Mouse (Mus musculus) liver, embryonic 14.5 days (tissue): Measurements from ENCODE around the gene Tbc1d4.

Source experiments
- CTCF ChIP-seq: IDR thresholded peaks from 2 replicates; pipeline ENCODE4 v1.5.1; 2016; ENCODE audit warnings: antibody characterized with exemption, low read depth, control low read depth
- EP300 ChIP-seq: IDR thresholded peaks from 2 replicates; pipeline ENCODE4 v1.6.1; 2016; ENCODE audit warnings: antibody characterized with exemption, low read depth

- no peak for TF ChIP-seq CTCF
- TF ChIP-seq EP300: no peak
These were observed 42.3 kb downstream of the Tbc1d4 start for GRCm38 (mm10) chr14:101566717-101567116.
